Mouse (Mus musculus) CD4-positive, CD25-positive, alpha-beta regulatory T cell (primary cell): Measurements from ENCODE around the gene Cd274. TPM values are rescaled to one million over a fixed set of nuclear protein-coding genes. Genes with fewer than 3 reads are reported as not detected.

Experiments
- polyA plus RNA-seq: library from polyadenylated mRNA; unstranded; fragments of 100-300 nt; shearing (Covaris generic); gene quantifications from one replicate; pipeline ENCODE4 v1.2.1, GENCODE M21; 2017

Gene Cd274
- 43.6 TPM for polyA plus RNA-seq

DNA sequence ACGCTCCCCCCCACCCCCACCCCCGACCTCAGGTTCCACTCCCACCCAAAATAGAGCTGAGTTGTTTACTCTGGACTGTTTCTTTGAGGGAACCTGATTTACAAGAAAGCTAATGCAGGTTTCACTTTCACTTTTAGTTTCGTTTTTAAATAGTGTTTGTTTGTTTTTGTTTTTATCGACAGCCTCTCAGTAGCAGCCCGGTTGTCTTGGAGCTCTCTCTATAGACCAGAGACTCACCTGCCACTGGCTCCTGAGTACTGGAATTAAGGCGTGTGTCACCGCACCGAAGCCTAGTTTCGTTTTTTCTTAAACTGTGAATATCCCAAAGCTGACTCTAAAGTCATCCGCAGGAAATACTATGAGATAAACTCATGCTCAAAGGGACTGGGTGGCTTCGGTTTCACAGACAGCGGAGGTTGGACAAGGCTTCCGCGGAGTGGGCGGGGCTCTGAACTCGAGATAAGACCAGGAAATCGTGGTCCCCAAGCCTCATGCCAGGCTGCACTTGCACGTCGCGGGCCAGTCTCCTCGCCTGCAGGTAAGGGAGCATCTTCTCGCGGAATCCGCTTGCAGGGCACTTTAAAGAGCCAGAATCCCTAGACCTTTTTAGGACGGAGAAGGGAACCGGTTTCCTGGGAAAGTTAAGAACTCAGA, at the start of gene Cd274, which contains the start of gene Plgrkt:
Gene Cd274, plus strand, starts transcription at position 487 of the 654 bp plus-strand sequence.
Gene Plgrkt, minus strand, starts transcription at position 422 of the 654 bp plus-strand sequence.

DNA sequence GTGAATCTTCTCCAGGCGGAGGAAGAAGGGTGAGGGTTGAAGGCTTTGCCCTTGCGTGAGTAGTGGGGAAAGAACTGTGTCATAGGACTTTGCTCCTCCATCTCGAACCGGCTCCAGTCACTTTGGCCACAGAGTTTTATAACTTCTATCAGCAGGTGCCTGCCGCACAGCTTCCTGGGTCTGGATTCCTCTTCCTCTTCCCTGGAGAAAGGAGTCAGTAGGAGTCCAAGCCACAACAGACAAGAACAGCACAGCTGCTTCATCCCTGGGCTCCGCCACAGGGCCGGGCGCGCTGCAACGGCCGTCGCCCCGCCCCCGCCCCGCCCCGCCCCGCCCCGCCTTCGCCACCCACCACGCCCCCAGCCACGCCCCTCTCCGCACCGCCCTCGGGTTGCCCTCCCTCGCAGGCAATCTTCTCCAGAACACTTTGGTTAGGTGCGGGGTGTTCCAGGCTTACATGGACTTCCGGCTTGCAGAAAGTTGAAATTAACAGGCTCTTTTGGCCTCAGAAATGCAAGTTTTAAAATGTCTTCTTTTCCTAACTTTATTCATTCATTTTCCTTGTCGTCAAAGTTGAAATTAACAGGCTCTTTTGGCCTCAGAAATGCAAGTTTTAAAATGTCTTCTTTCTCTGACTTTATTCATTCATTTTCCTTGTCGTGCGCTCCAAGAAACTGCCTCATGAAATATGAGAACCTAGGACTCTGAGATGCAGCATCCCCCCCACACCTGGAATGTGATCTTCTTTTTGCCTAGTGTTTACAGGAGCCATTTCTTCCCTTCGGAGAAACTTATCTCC, 42.0 kb upstream of the Cd274 start, which contains the start of gene Insl6:
Gene Insl6, minus strand, starts transcription at position 304 of the 799 bp plus-strand sequence.

DNA sequence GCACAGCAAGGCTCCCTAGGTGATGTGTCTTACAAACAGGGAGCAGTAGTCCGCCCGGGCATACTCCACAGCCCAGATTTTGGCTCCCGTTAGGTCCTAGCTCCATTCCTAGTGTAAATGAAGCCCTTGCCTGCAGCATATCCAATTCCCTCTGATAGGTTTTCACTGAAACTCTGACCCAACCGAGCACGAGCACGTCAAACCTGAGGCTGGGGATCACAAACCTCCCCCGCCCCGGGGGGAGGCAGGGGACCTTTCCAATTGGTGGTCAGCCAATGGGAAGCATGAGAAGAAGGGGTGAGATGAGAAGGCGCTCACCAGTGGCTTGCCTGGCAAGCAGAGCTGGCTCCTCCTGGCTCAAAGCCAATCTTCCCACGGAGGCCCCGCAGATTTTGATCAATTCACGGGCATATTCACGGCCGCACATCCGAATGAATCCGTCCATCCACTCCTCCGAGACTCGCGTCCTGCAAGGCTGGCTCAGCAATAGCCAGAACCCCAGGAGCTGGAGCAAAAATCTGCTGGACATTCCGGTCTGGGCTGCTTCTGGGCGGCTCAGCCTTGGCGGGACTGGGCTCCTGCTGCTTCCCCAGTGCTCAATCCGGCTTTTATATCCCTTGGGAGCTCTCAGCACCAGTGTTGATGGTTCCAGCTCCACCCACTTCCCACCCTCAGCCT, 33.0 kb upstream of the Cd274 start, which contains the start of gene Rln1:
Gene Rln1, minus strand, starts transcription at position 603 of the 678 bp plus-strand sequence.

DNA sequence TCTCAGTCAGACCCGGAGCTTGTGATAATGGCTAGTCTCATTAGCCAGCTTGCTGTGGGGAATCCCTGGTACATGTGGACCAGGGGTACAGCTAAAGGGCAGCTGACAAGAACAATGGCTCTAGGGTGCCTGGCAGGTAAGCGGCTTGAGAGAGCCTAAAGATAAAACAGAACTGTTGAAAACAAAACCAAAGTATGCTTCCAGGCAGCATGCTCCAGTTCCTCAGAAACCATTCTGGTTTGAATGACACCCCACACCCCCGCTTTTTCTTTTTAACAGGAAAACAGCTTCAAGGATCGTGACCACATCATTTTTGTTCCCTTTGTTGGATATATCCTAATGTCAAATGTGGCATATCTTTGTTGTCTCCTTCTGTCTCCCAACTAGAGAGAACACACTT, 43.4 kb downstream of the Cd274 start, which contains the start of gene Pdcd1lg2:
Gene Pdcd1lg2, plus strand, starts transcription at position 301 of the 400 bp plus-strand sequence.

Other genes with a start within 250 kb of the Cd274 start
- 89.9 TPM for gene Jak2, start 115.6 kb upstream of the Cd274 start, polyA plus RNA-seq
- 18.0 TPM for gene Insl6, start 42.1 kb upstream of the Cd274 start, polyA plus RNA-seq
- not detected for gene Rln1, start 32.8 kb upstream of the Cd274 start, polyA plus RNA-seq
- gene Plgrkt, start 65 bp upstream of the Cd274 start, polyA plus RNA-seq = 254 TPM
- 13.8 TPM for gene Pdcd1lg2, start 43.5 kb downstream of the Cd274 start, polyA plus RNA-seq
- 7.5 TPM for gene Ric1, start 154.8 kb downstream of the Cd274 start, polyA plus RNA-seq